Mouse (Mus musculus): Measurements from ENCODE around the gene Senp6.
"Not testable (repeated sequence)": the region's sequence is repeated elsewhere in the genome, so short reads cannot be mapped to it uniquely, and the experiment has no call there.

Senp6 gene

GRCm38 (mm10) chr9:80066367-80067220 is at the start of gene Senp6:
Gene Senp6 (plus strand): TSS chr9:80066903.
- peak in 1 of 2 experiments; percentile 65 for DNase-seq (ENCODE audit: low spot score in 2 of 2)

DNA sequence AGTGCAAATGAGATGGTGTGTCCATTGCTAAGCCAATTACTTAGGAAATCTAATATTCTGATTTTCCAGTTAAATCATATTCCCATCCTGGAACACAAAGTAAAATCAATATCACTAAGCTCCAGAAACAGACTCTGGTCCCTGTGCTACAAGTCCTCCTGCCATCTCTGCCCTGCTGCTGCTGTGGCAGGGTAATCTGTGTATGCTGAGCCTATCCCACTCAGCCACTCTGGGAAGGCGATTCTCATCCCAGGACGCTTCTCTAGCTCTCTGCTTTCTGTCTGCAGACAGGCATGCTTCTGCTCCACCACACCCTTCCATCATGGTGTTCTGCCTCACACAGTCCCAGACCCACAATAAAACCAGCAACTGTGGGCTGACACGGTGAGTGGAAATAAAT is 46.3 kb upstream of the Senp6 start:
- DNase-seq (ENCODE audit: low spot score in 2 of 2): no peak

DNA sequence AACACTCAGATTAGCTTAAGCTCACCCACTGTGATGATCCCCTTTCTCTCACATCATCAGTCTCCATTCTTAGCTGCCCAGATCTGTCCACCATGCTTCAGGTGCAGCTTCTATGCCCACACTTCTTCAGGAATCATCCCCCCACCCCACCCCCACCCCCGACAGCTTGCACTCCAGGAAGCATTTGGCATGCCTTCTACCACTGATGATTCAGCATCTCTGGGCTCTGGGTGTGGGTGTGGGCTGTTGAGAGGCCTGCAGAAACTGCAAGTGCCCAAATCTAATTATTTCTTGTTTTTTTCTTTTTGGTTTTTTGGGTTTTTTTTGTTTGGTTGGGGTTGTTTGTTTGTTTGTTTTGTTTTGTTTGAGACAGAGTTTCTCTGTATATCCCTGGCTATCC is 45.1 kb upstream of the Senp6 start:
- DNase-seq (ENCODE audit: low spot score in 2 of 2): no peak

DNA sequence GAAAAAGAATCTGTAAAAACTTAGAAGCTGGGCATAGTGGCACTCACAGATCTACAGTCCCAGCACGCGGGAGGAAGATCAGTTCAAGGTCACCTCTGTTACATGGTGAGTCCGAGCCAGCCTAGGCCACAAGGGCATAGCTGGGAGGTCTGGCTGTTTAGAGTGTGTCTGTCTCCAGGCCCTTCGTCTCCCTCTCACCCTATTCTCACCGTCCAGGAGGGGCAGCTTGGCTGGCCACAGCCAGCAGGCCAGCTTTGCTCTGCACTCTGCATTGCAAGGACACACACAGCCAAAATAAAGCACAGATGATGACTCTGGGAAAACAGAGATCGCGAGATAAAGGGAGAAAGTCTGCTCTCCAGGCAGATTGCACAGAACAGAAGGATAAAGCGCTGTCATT is 43.9 kb upstream of the Senp6 start:
- no peak for DNase-seq (ENCODE audit: low spot score in 2 of 2)

DNA sequence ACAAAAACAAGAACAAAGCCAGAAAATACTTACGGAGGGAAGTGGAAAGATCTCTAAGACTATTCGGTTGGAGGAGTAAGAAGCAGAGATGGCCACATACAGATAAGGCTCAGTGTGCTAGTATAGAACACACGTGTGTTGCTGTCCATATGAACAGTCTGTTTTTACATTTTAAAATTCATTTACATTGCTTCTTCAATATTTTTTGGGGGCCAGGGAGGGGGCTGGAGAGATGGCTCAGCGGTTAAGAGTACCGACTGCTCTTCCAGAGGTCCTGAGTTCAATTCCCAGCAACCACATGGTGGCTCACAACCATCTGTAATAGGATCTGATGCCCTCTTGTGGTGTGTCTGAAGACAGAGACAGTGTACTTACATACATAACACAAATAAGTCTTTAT is 41.4 kb upstream of the Senp6 start:
- DNase-seq (ENCODE audit: low spot score in 2 of 2): not testable (repeated sequence)

- DNase-seq (ENCODE audit: low spot score in 2 of 2): peak in 1 of 2 experiments; percentile 31
These were observed 40.7 kb upstream of the Senp6 start for GRCm38 (mm10) chr9:80026017-80026416.

DNA sequence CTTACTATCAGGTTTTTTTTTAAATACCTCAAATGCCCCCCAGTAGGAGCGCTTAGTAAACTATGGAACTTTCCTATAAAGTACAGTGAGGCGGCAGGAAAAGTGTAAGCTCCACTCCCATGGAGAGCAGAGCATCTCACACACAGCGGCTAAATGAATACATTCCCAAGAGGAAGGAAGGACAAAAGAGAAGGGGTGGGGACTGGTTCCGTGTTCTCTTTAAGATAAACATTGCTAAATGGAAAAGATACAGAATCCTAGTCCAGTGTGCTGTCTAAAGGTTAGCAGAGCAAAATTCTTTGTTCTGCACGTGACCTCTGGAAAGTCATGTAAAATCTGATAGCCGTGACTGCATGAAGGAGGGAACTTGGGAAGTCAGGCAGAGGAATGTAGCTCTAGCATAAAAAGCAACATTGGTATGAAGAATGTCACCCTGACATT is 40.1 kb upstream of the Senp6 start:
- DNase-seq (ENCODE audit: low spot score in 2 of 2): no peak

GRCm38 (mm10) chr9:80037262-80037996 is 29.3 kb upstream of the Senp6 start:
- no peak for DNase-seq (ENCODE audit: low spot score in 2 of 2)

DNA sequence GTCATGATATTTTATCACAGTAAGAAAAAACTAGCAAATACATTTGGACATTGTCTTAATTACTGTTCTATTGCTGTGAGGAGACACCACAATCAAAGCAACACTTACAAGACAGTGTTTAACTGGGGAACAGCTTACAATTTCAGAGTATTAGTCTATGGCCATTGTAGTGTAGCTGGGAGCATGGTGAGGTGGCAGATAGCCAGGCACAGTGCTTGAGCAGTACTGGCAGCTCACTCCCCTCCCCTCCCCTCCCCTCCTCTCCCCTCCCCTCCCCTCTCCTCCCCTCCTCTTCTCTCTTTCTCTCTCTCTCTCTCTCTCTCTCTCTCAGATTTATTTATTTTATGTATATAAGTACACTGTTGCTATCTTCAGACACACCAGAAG is 28.7 kb upstream of the Senp6 start:
- DNase-seq (ENCODE audit: low spot score in 2 of 2): no peak

GRCm38 (mm10) chr9:80039296-80039815 is 27.3 kb upstream of the Senp6 start:
- no peak for DNase-seq (ENCODE audit: low spot score in 2 of 2)

- DNase-seq (ENCODE audit: low spot score in 2 of 2): not testable (repeated sequence)
These were observed 22.4 kb upstream of the Senp6 start for GRCm38 (mm10) chr9:80044301-80044700.

DNA sequence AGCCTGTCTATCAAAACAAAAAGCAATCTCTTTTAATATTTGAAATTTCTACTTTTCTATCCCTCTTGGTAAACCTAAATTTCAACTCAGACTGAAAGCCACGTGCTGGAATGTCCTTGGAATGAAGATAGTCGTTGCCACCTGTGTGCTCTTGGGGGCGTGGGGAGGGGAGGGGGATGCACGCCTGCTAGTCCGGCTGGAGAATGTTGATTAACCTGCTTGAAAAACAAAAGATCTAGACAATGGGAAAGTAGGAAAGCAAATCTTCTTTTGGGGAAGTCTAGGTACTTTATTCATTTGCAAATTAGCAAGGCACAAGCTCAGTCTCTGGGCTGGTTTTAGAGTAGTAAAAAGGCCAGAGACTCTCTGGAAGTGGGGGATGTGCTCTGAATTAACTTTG is 17.4 kb upstream of the Senp6 start:
- not testable (repeated sequence) for DNase-seq (ENCODE audit: low spot score in 2 of 2)

- no peak for DNase-seq (ENCODE audit: low spot score in 2 of 2)
These were observed 13.8 kb upstream of the Senp6 start for GRCm38 (mm10) chr9:80052951-80053350.

GRCm38 (mm10) chr9:80057690-80058089 is 9.0 kb upstream of the Senp6 start:
- no peak for DNase-seq (ENCODE audit: low spot score in 2 of 2)

- not testable (repeated sequence) for DNase-seq (ENCODE audit: low spot score in 2 of 2)
These were observed 1.2 kb upstream of the Senp6 start for GRCm38 (mm10) chr9:80065495-80065894.

GRCm38 (mm10) chr9:80067221-80068027 is 721 bp downstream of the Senp6 start:
- DNase-seq (ENCODE audit: low spot score in 2 of 2): peak; percentile 33 to 67

- no peak for DNase-seq (ENCODE audit: low spot score in 2 of 2)
These were observed 1.4 kb downstream of the Senp6 start for GRCm38 (mm10) chr9:80068028-80068515.

GRCm38 (mm10) chr9:80068735-80069315 is 2.1 kb downstream of the Senp6 start:
- no peak for DNase-seq (ENCODE audit: low spot score in 2 of 2)

GRCm38 (mm10) chr9:80070026-80070425 is 3.3 kb downstream of the Senp6 start:
- no peak for DNase-seq (ENCODE audit: low spot score in 2 of 2)

- no peak for DNase-seq (ENCODE audit: low spot score in 2 of 2)
These were observed 4.9 kb downstream of the Senp6 start for GRCm38 (mm10) chr9:80071616-80072015.

DNA sequence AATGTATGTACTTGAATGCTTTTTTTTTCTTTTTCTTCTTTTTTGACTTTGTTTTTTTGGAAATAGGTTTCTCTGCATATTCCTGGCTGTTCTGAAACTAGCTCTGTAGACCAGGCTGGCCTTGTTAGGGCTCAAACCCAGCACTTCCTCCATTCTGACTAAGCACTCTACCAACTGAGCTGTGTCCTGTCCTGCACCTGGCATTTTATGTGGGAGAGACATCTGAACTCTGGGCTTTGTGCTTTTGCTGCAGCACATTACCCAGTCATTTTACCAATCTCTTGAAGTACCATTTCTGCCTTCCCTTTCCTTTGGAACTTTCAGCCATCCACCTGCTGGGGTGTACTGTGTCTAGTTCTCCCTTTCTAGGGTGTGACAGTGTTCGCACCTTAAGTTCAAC is 7.4 kb downstream of the Senp6 start:
- DNase-seq (ENCODE audit: low spot score in 2 of 2): no peak

Measured in frontal cortex, postnatal 10 days (tissue).